Mouse (Mus musculus): ENCODE measurements around the gene Csf2rb.

GRCm38 (mm10) chr15:78369641-78370040 lies 44.1 kb downstream of the Csf2rb start:
- TF ChIP-seq CTCF (IDR thresholded peaks at IDR 0.05) (no peak), EP300 (IDR thresholded peaks at IDR 0.05) (no peak)

Measured in lung, postnatal 0 days (tissue).